Mouse (Mus musculus) intestine, embryonic 15.5 days (tissue): ENCODE results near the gene Dcaf15. TPM values are rescaled to one million over a fixed set of nuclear protein-coding genes. Genes with fewer than 3 reads are reported as not detected.
A peak's percentile ranks its signal among the peaks of the same experiment; 100 is the strongest.

ENCODE experiments used
- ATAC-seq: fragments of 200-750 bp; cut with Nextera tagmentation; 2 replicates; pipeline ENCODE4 v1.8.0; 2017; ENCODE audit warnings: moderate TSS enrichment, moderate library complexity
- H3K27ac ChIP-seq: fragments of 300-500 bp; sonication (generic); 2 replicates; pipeline ENCODE4 v1.5.1; 2015; ENCODE audit warnings: mild to moderate bottlenecking, inconsistent platforms
- H3K27me3 ChIP-seq: fragments of 300-500 bp; sonication (generic); replicated peaks from 2 replicates; pipeline ENCODE4 v1.6.1; 2015; ENCODE audit warnings: inconsistent platforms
- H3K36me3 ChIP-seq: fragments of 300-500 bp; sonication (generic); 2 replicates; pipeline ENCODE4 v1.6.1; 2015; ENCODE audit warnings: inconsistent platforms
- H3K4me1 ChIP-seq: fragments of 300-500 bp; sonication (generic); replicated peaks from 2 replicates; pipeline ENCODE4 v1.6.1; 2015; ENCODE audit warnings: inconsistent platforms
- H3K4me2 ChIP-seq: fragments of 300-500 bp; sonication (generic); replicated peaks from 2 replicates; pipeline ENCODE4 v1.6.1; 2015; ENCODE audit warnings: mild to moderate bottlenecking, inconsistent platforms
- H3K4me3 ChIP-seq: fragments of 300-500 bp; sonication (generic); replicated peaks from 2 replicates; pipeline ENCODE4 v1.5.1; 2015; ENCODE audit warnings: inconsistent platforms
- H3K9ac ChIP-seq: fragments of 300-500 bp; sonication (generic); 2 replicates; pipeline ENCODE4 v1.6.1; 2015; ENCODE audit warnings: inconsistent platforms
- H3K9me3 ChIP-seq: fragments of 300-500 bp; sonication (generic); 2 replicates; pipeline ENCODE4 v1.6.1; 2016; ENCODE audit warnings: inconsistent platforms
- WGBS: fragments of 180-500 bp; shearing (Covaris S2); methylation state at CpG from one replicate; pipeline ENCODE4 v1.1.7; 2015; 5-methylcytosine and 5-hydroxymethylcytosine counted together
- polyA plus RNA-seq: library from polyadenylated mRNA; unstranded; fragments of >200 nt; fragmentation: Nextera tagmentation; extraction: Ambion mirVana; gene quantifications from 2 replicates; pipeline ENCODE4 v1.2.1, GENCODE M21; 2015

Dcaf15 gene
- polyA plus RNA-seq: 8.4 and 9.9 TPM in 2 replicates

- peak within 1 kb of the TSS; percentile 78 for H3K4me3 ChIP-seq
- H3K4me2 ChIP-seq: peak within 1 kb of the TSS; percentile 76
- ATAC-seq: peak; percentile 98
- H3K36me3 ChIP-seq: peaks cover 9% of the 10 kb centered on the region; the same call in 1 of the 2 replicates
- no peaks in the 10 kb centered on the region for H3K27me3 ChIP-seq
- H3K27ac ChIP-seq: peak within 1 kb of the TSS; percentile 86
- WGBS: 8% methylated on average over 42 of the region's 42 CpGs
- H3K4me1 ChIP-seq: peaks cover 18% of the 10 kb centered on the region
- H3K9ac ChIP-seq: peak within 1 kb of the TSS; percentile 79
- H3K9me3 ChIP-seq: no peaks in the 10 kb centered on the region
Observed at GRCm38 (mm10) chr8:84104697-84105609, at the start of gene Dcaf15. Gene Dcaf15, minus strand, starts transcription at chr8:84104768.

- WGBS: 44% methylated on average over 3 of the region's 3 CpGs
- H3K27ac ChIP-seq: no peak overlapping the region
- H3K36me3 ChIP-seq: peaks cover under 1% of the 10 kb centered on the region; the same call in 1 of the 2 replicates
- no peak for ATAC-seq
- peaks cover 15% of the 10 kb centered on the region for H3K4me1 ChIP-seq
- no peak overlapping the region for H3K4me2 ChIP-seq
- no peaks in the 10 kb centered on the region for H3K27me3 ChIP-seq
- H3K4me3 ChIP-seq: no peak overlapping the region
- no peak overlapping the region for H3K9ac ChIP-seq
- H3K9me3 ChIP-seq: no peaks in the 10 kb centered on the region
Observed at GRCm38 (mm10) chr8:84149181-84149580, 44.6 kb upstream of the Dcaf15 start.

- Histone ChIP-seq H3K4me3 (peak overlapping the region; percentile 81; the same call in 1 of the 2 replicates), H3K9ac (no peak overlapping the region), H3K4me1 (peaks cover 15% of the 10 kb centered on the region), H3K27ac (no peak overlapping the region), H3K27me3 (no peaks in the 10 kb centered on the region), H3K4me2 (peak overlapping the region; percentile 93), H3K36me3 (peaks cover 8% of the 10 kb centered on the region), H3K9me3 (no peaks in the 10 kb centered on the region)
- 85% methylated on average over 5 of the region's 5 CpGs for WGBS
- ATAC-seq: no peak
Observed at GRCm38 (mm10) chr8:84148531-84148850, 43.9 kb upstream of the Dcaf15 start.

GRCm38 (mm10) chr8:84147769-84148530 lies 43.4 kb upstream of the Dcaf15 start, which contains the start of the genes Cc2d1a and 4930432K21Rik:
Gene Cc2d1a, minus strand, starts transcription at chr8:84147936.
Gene 4930432K21Rik, plus strand, starts transcription at chr8:84148025.
- H3K4me3 ChIP-seq: peak within 1 kb of the TSS; percentile 81
- H3K27ac ChIP-seq: peak within 1 kb of the TSS; percentile 85
- no peaks in the 10 kb centered on the region for H3K9me3 ChIP-seq

GRCm38 (mm10) chr8:84147324-84147766 lies 42.8 kb upstream of the Dcaf15 start:
- Histone ChIP-seq H3K9ac (peak overlapping the region; percentile 87), H3K27ac (peak overlapping the region; percentile 85), H3K4me3 (peak overlapping the region; percentile 81), H3K36me3 (peaks cover 15% of the 10 kb centered on the region), H3K9me3 (no peaks in the 10 kb centered on the region), H3K4me1 (peaks cover 15% of the 10 kb centered on the region), H3K27me3 (no peaks in the 10 kb centered on the region), H3K4me2 (peak overlapping the region; percentile 93)
- WGBS: 4% methylated on average over 14 of the region's 14 CpGs
- peak; percentile 90 for ATAC-seq

More at GRCm38 (mm10) chr8:84147769-84148530, 43.4 kb upstream of the Dcaf15 start, which contains the start of the genes Cc2d1a and 4930432K21Rik:
- peak within 1 kb of the TSS; percentile 87 for H3K9ac ChIP-seq
- WGBS: 16% methylated on average over 49 of the region's 49 CpGs
- peaks cover 13% of the 10 kb centered on the region for H3K36me3 ChIP-seq
- H3K4me2 ChIP-seq: peak within 1 kb of the TSS; percentile 93
- no peaks in the 10 kb centered on the region for H3K27me3 ChIP-seq
- H3K4me1 ChIP-seq: peaks cover 15% of the 10 kb centered on the region
- ATAC-seq: peak; percentile 96

- Histone ChIP-seq H3K4me2 (no peak overlapping the region), H3K27me3 (no peaks in the 10 kb centered on the region), H3K27ac (no peak overlapping the region), H3K4me3 (no peak overlapping the region), H3K9ac (no peak overlapping the region), H3K36me3 (peaks cover 28% of the 10 kb centered on the region), H3K4me1 (peaks cover 15% of the 10 kb centered on the region), H3K9me3 (no peaks in the 10 kb centered on the region)
- 92% methylated on average over 8 of the region's 8 CpGs for WGBS
- ATAC-seq: no peak
Observed at GRCm38 (mm10) chr8:84144636-84145245, 40.2 kb upstream of the Dcaf15 start.

- no peaks in the 10 kb centered on the region for H3K4me1 ChIP-seq
- no peak overlapping the region for H3K27ac ChIP-seq
- no peak overlapping the region for H3K9ac ChIP-seq
- no peak overlapping the region for H3K4me2 ChIP-seq
- no peaks in the 10 kb centered on the region for H3K27me3 ChIP-seq
- 91% methylated on average over 4 of the region's 4 CpGs for WGBS
- no peaks in the 10 kb centered on the region for H3K9me3 ChIP-seq
- H3K4me3 ChIP-seq: no peak overlapping the region
- peaks cover 56% of the 10 kb centered on the region for H3K36me3 ChIP-seq
- no peak for ATAC-seq
Observed at GRCm38 (mm10) chr8:84140838-84141237, 36.3 kb upstream of the Dcaf15 start.

GRCm38 (mm10) chr8:84137848-84138247 lies 33.3 kb upstream of the Dcaf15 start:
- Histone ChIP-seq H3K4me3 (no peak overlapping the region), H3K9me3 (no peaks in the 10 kb centered on the region), H3K27me3 (no peaks in the 10 kb centered on the region), H3K27ac (no peak overlapping the region), H3K9ac (no peak overlapping the region), H3K36me3 (peaks cover 70% of the 10 kb centered on the region), H3K4me1 (no peaks in the 10 kb centered on the region), H3K4me2 (no peak overlapping the region)
- 88% methylated on average over 3 of the region's 3 CpGs for WGBS
- ATAC-seq: no peak

- Histone ChIP-seq H3K27me3 (no peaks in the 10 kb centered on the region), H3K36me3 (peaks cover 44% of the 10 kb centered on the region), H3K4me3 (no peak overlapping the region), H3K4me1 (no peaks in the 10 kb centered on the region), H3K9me3 (no peaks in the 10 kb centered on the region), H3K9ac (no peak overlapping the region), H3K27ac (no peak overlapping the region), H3K4me2 (no peak overlapping the region)
- ATAC-seq: no peak
- WGBS: 80% methylated on average over 8 of the region's 8 CpGs
Observed at GRCm38 (mm10) chr8:84132225-84132624, 27.7 kb upstream of the Dcaf15 start.

GRCm38 (mm10) chr8:84130806-84131205 lies 26.2 kb upstream of the Dcaf15 start:
- H3K9me3 ChIP-seq: no peaks in the 10 kb centered on the region

GRCm38 (mm10) chr8:84128277-84128676 lies 23.7 kb upstream of the Dcaf15 start:
- H3K4me3 ChIP-seq: no peak overlapping the region
- H3K4me1 ChIP-seq: 0 out of 2 replicates have a peak, but pooled peaks cover 2% of the 10 kb centered on the region
- peaks cover 9% of the 10 kb centered on the region for H3K36me3 ChIP-seq
- H3K4me2 ChIP-seq: no peak overlapping the region
- no peak overlapping the region for H3K27ac ChIP-seq
- H3K27me3 ChIP-seq: no peaks in the 10 kb centered on the region
- no peak for ATAC-seq
- H3K9ac ChIP-seq: no peak overlapping the region
- 53% methylated on average over 8 of the region's 8 CpGs for WGBS
- H3K9me3 ChIP-seq: no peaks in the 10 kb centered on the region

More at GRCm38 (mm10) chr8:84130806-84131205, 26.2 kb upstream of the Dcaf15 start:
- Histone ChIP-seq H3K36me3 (peaks cover 33% of the 10 kb centered on the region), H3K9ac (no peak overlapping the region), H3K27ac (no peak overlapping the region), H3K27me3 (no peaks in the 10 kb centered on the region), H3K4me1 (0 out of 2 replicates have a peak, but pooled peaks cover 2% of the 10 kb centered on the region), H3K4me3 (no peak overlapping the region), H3K4me2 (no peak overlapping the region)
- ATAC-seq: no peak
- WGBS: 43% methylated on average over 30 of the region's 30 CpGs
